Mouse (Mus musculus) embryonic facial prominence, embryonic 12.5 days (tissue): ENCODE measurements around the gene Mrpl23. TPM values are rescaled to one million over a fixed set of nuclear protein-coding genes. Genes with fewer than 3 reads are reported as not detected.
A peak's percentile ranks its signal among the peaks of the same experiment; 100 is the strongest.

Experiments
- ATAC-seq: fragments of 200-750 bp; cut with Nextera tagmentation; 2 replicates; pipeline ENCODE4 v1.8.0; 2017; ENCODE audit not compliant: insufficient number of reproducible peaks, insufficient read depth, low FRiP score, low TSS enrichment
- H3K27ac ChIP-seq: fragments of 300-500 bp; sonication (generic); 2 replicates; pipeline ENCODE4 v1.5.1; 2016; ENCODE audit warnings: mild to moderate bottlenecking
- H3K27me3 ChIP-seq: fragments of 300-500 bp; sonication (generic); 2 replicates; pipeline ENCODE4 v1.6.1; 2016; ENCODE audit warnings: mild to moderate bottlenecking, moderate library complexity
- H3K36me3 ChIP-seq: fragments of 300-500 bp; sonication (generic); 2 replicates; pipeline ENCODE4 v1.6.1; 2016; ENCODE audit warnings: mild to moderate bottlenecking
- H3K4me1 ChIP-seq: fragments of 300-500 bp; sonication (generic); 2 replicates; pipeline ENCODE4 v1.6.1; 2016
- H3K4me2 ChIP-seq: fragments of 300-500 bp; sonication (generic); replicated peaks from 2 replicates; pipeline ENCODE4 v1.6.1; 2016; ENCODE audit warnings: mild to moderate bottlenecking, moderate library complexity
- H3K4me3 ChIP-seq: fragments of 300-500 bp; sonication (generic); 2 replicates; pipeline ENCODE4 v1.5.1; 2016; ENCODE audit warnings: mild to moderate bottlenecking
- H3K9ac ChIP-seq: fragments of 300-500 bp; sonication (generic); 2 replicates; pipeline ENCODE4 v1.6.1; 2016; ENCODE audit warnings: mild to moderate bottlenecking, moderate library complexity
- H3K9me3 ChIP-seq: fragments of 300-500 bp; sonication (generic); 2 replicates; pipeline ENCODE4 v1.6.1; 2016; ENCODE audit warnings: mild to moderate bottlenecking, moderate library complexity
- WGBS: fragments of 180-500 bp; shearing (Covaris S2); methylation state at CpG from one replicate; pipeline ENCODE4 v1.1.7; 2016; 5-methylcytosine and 5-hydroxymethylcytosine counted together
- polyA plus RNA-seq: library from polyadenylated mRNA; unstranded; fragments of >200 nt; fragmentation: Nextera tagmentation; extraction: Ambion mirVana; gene quantifications from 2 replicates; pipeline ENCODE4 v1.2.1, GENCODE M21; 2016

The Mrpl23 gene
- 19.8 and 32.6 TPM in 2 replicates for polyA plus RNA-seq

GRCm38 (mm10) chr7:142532671-142533058, at the start of gene Mrpl23:
TSS of gene Mrpl23 (plus strand) at chr7:142532686.
- 6% methylated on average over 13 of the region's 17 CpGs for WGBS
- Histone ChIP-seq H3K9me3 (no peaks in the 10 kb centered on the region), H3K9ac (peak within 1 kb of the TSS; percentile 79), H3K27ac (peak within 1 kb of the TSS; percentile 90), H3K27me3 (no peaks in the 10 kb centered on the region), H3K4me3 (peak within 1 kb of the TSS; percentile 56), H3K36me3 (peaks cover 5% of the 10 kb centered on the region; the same call in 1 of the 2 replicates), H3K4me2 (peak within 1 kb of the TSS; percentile 70), H3K4me1 (peaks cover 51% of the 10 kb centered on the region)
- ATAC-seq = peak; percentile 61; the same call in 1 of the 2 replicates

DNA sequence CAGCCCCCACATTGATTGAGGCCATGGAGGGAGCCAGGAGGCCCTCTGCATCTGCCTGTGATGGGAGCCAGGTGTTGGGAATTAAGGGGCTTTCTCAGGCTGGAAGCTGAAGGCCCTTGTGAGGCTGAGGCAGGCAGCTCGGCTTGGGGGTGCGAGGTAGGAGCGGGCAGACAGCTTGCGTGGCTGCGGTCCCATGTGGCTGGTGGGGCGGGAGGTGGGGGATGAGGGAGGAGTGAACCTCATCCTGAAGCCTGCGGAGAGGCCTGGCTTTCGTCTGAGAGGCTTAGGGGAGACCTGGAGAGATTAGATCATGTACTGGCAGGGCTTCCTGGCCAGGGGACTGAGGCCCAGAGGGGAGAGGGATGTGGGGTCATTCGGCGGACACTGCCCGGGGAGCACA, 49.4 kb upstream of the Mrpl23 start:
- Histone ChIP-seq H3K4me3 (no peak overlapping the region), H3K4me1 (peaks cover 75% of the 10 kb centered on the region), H3K9me3 (no peaks in the 10 kb centered on the region), H3K4me2 (no peak overlapping the region), H3K27me3 (no peaks in the 10 kb centered on the region), H3K36me3 (peaks cover 9% of the 10 kb centered on the region; the same call in 1 of the 2 replicates), H3K9ac (no peak overlapping the region; the same call in 1 of the 2 replicates), H3K27ac (peak overlapping the region; percentile 96)
- 18% methylated on average over 11 of the region's 11 CpGs for WGBS
- peak; percentile 38 for ATAC-seq

- H3K36me3 ChIP-seq = peaks cover 11% of the 10 kb centered on the region
- H3K9me3 ChIP-seq = no peaks in the 10 kb centered on the region
- peaks cover 79% of the 10 kb centered on the region for H3K4me1 ChIP-seq
- WGBS = 76% methylated on average over 12 of the region's 12 CpGs
- H3K9ac ChIP-seq = no peak overlapping the region
- H3K27me3 ChIP-seq = no peaks in the 10 kb centered on the region
- no peak for ATAC-seq
- peak overlapping the region; percentile 96 for H3K27ac ChIP-seq
- no peak overlapping the region for H3K4me3 ChIP-seq
- no peak overlapping the region for H3K4me2 ChIP-seq
These were observed 47.7 kb upstream of the Mrpl23 start for GRCm38 (mm10) chr7:142484780-142485179.

DNA sequence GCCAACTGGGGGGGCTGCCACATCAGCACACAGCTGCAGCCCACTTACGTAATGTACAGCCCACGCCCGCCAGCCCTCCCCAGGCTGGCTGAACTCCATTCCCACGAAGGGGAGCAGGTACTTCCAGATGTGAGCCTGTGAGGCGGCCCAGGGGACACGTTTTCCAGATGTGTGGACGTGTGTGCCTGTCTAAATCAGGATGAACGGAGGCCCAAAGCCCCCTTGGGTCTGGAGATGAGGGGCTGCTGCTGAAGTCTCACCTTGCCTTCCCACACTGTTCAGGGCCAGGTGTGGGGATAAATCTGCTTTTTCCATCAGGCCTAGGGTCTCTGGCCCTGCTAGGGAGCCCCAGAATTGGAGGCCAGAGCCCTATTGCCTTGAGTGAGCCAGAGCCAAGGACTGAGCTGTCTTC, 45.7 kb upstream of the Mrpl23 start:
- Histone ChIP-seq H3K9me3 (no peaks in the 10 kb centered on the region), H3K36me3 (peaks cover 22% of the 10 kb centered on the region), H3K4me2 (no peak overlapping the region), H3K27ac (peak overlapping the region; percentile 96), H3K4me3 (no peak overlapping the region), H3K27me3 (no peaks in the 10 kb centered on the region), H3K4me1 (peaks cover 61% of the 10 kb centered on the region), H3K9ac (peak overlapping the region; percentile 37; the same call in 1 of the 2 replicates)
- peak; percentile 4; the same call in 1 of the 2 replicates for ATAC-seq
- 38% methylated on average over 8 of the region's 8 CpGs for WGBS

- peak; percentile 54 for ATAC-seq
- peak overlapping the region; percentile 96 for H3K27ac ChIP-seq
- 22% methylated on average over 9 of the region's 9 CpGs for WGBS
- no peaks in the 10 kb centered on the region for H3K9me3 ChIP-seq
- H3K4me3 ChIP-seq = no peak overlapping the region
- peaks cover 24% of the 10 kb centered on the region for H3K36me3 ChIP-seq
- H3K4me1 ChIP-seq = peaks cover 54% of the 10 kb centered on the region
- no peaks in the 10 kb centered on the region for H3K27me3 ChIP-seq
- H3K4me2 ChIP-seq = 0 out of 2 replicates have a peak overlapping the region, but pooled peaks have one; percentile 0
- H3K9ac ChIP-seq = no peak overlapping the region; the same call in 1 of the 2 replicates
These were observed 45.1 kb upstream of the Mrpl23 start for GRCm38 (mm10) chr7:142487341-142487859.

DNA sequence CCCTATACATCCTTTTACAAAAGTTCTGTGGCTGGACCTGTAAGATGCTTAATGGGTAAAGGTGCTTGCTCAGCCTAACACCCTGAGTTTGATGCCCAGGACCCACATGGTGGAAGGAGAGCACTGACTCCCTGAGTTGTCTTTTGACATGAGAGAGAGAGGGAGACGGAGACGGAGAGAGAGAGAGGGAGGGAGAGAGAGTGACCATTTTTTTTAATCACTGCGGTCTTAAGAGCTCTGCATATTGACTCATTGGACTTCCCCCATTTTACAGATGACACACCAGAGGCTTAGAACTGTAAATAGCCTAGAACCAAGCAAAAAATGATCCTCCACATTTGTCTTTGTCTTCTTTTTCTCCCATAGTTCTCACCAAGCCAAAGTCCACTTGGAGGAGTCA, 44.4 kb upstream of the Mrpl23 start:
- Histone ChIP-seq H3K27me3 (no peaks in the 10 kb centered on the region), H3K4me1 (peaks cover 48% of the 10 kb centered on the region), H3K9me3 (no peaks in the 10 kb centered on the region), H3K4me3 (no peak overlapping the region), H3K9ac (no peak overlapping the region; the same call in 1 of the 2 replicates), H3K27ac (peak overlapping the region; percentile 96), H3K4me2 (no peak overlapping the region), H3K36me3 (peaks cover 24% of the 10 kb centered on the region)
- ATAC-seq = no peak
- 77% methylated on average over 3 of the region's 3 CpGs for WGBS

DNA sequence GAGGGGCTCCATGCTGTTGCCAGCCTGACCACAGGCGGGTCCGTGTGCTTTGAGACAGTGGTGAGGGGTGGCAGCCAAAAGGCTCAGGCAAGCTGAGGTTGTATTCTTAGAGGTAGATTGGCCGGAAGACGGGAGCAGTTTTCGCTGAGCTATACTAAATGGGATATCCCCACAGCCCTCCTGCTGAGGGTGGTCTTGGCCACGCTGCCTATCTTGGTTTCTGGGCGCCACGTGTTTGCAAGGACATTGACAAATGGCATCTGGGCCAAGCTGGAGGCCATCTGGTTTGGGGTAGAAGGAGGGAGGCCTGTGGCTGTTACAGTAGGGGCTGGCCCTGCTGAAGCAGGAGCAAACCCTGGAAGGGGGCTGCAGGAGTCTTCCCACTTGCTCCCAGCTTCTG, 39.0 kb upstream of the Mrpl23 start:
- peaks cover 2% of the 10 kb centered on the region; the same call in 1 of the 2 replicates for H3K4me1 ChIP-seq
- H3K27me3 ChIP-seq = no peaks in the 10 kb centered on the region
- H3K4me2 ChIP-seq = no peak overlapping the region
- 76% methylated on average over 8 of the region's 8 CpGs for WGBS
- H3K36me3 ChIP-seq = peaks cover 18% of the 10 kb centered on the region; the same call in 1 of the 2 replicates
- 0 out of 2 replicates have a peak overlapping the region, but pooled peaks have one; percentile 17 for H3K27ac ChIP-seq
- no peaks in the 10 kb centered on the region for H3K9me3 ChIP-seq
- H3K4me3 ChIP-seq = no peak overlapping the region
- H3K9ac ChIP-seq = no peak overlapping the region
- no peak; the same call in 1 of the 2 replicates for ATAC-seq

GRCm38 (mm10) chr7:142496158-142496557, 36.3 kb upstream of the Mrpl23 start:
- 0 out of 2 replicates have a peak, but pooled peaks cover 6% of the 10 kb centered on the region for H3K36me3 ChIP-seq
- no peaks in the 10 kb centered on the region for H3K27me3 ChIP-seq
- H3K27ac ChIP-seq = no peak overlapping the region
- H3K4me2 ChIP-seq = no peak overlapping the region
- no peak overlapping the region for H3K4me3 ChIP-seq
- no peaks in the 10 kb centered on the region for H3K4me1 ChIP-seq
- no peak for ATAC-seq
- WGBS = 83% methylated on average over 3 of the region's 3 CpGs
- no peaks in the 10 kb centered on the region for H3K9me3 ChIP-seq
- H3K9ac ChIP-seq = no peak overlapping the region

- ATAC-seq = no peak
- no peak overlapping the region for H3K27ac ChIP-seq
- H3K9ac ChIP-seq = no peak overlapping the region
- H3K9me3 ChIP-seq = no peaks in the 10 kb centered on the region
- no peaks in the 10 kb centered on the region for H3K4me1 ChIP-seq
- no peak overlapping the region for H3K4me3 ChIP-seq
- H3K27me3 ChIP-seq = no peaks in the 10 kb centered on the region
- 0 out of 2 replicates have a peak, but pooled peaks cover 5% of the 10 kb centered on the region for H3K36me3 ChIP-seq
- 85% methylated on average over 5 of the region's 5 CpGs for WGBS
- no peak overlapping the region for H3K4me2 ChIP-seq
These were observed 35.7 kb upstream of the Mrpl23 start for GRCm38 (mm10) chr7:142496800-142497199.

DNA sequence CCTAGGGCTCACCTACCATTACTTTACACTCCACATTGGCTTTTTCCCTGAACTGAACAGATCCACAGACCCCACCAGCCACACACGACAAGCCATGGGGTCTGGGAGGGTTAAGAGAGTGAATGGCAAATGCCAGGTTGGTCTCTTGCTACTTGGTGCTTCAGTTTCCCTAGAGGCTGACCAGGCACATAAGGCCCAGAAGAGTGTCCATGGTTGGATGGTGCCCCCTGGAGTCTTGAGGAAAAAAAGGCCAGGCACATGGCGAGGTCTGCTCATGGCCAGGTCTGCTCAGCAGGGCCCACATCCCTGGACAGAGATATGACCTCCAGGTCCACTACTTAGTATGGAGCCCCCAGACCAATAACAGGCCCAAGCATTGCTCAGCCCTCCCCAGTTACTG, 34.7 kb upstream of the Mrpl23 start:
- 95% methylated on average over 2 of the region's 2 CpGs for WGBS
- no peak overlapping the region for H3K9ac ChIP-seq
- H3K4me3 ChIP-seq = no peak overlapping the region
- H3K27me3 ChIP-seq = no peaks in the 10 kb centered on the region
- no peaks in the 10 kb centered on the region for H3K4me1 ChIP-seq
- no peaks in the 10 kb centered on the region for H3K9me3 ChIP-seq
- H3K36me3 ChIP-seq = 0 out of 2 replicates have a peak, but pooled peaks cover 3% of the 10 kb centered on the region
- H3K4me2 ChIP-seq = no peak overlapping the region
- no peak overlapping the region for H3K27ac ChIP-seq
- no peak for ATAC-seq

DNA sequence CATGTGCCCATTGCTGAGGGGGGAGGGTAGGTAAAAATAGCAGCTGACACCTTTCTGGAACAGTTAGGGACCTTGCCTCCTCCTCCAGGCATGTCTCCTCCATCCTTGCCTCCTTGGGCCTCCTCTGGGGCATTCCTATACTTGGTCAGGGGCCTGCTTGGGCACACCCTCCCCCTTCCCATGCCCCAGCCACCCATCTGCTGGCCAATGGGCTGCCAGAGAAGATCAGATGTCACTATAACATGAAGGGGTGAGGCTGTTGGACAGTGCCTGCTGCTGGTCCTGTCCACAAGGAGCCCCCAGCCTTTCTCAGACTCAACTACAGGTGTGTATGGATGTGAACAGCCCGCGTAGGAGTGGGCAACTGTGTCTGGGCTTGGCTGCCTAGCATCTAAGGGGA, 33.9 kb upstream of the Mrpl23 start, which contains the start of gene Tnnt3:
Tnnt3 (plus strand) TSS at position 262 of the 400 bp plus-strand sequence.
- H3K36me3 ChIP-seq = 0 out of 2 replicates have a peak, but pooled peaks cover 3% of the 10 kb centered on the region
- H3K27ac ChIP-seq = no peak within 1 kb of the TSS
- H3K4me2 ChIP-seq = no peak within 1 kb of the TSS
- ATAC-seq = no peak
- H3K9ac ChIP-seq = no peak within 1 kb of the TSS
- 82% methylated on average over 2 of the region's 2 CpGs for WGBS
- H3K27me3 ChIP-seq = no peaks in the 10 kb centered on the region
- H3K4me3 ChIP-seq = no peak within 1 kb of the TSS
- H3K4me1 ChIP-seq = no peaks in the 10 kb centered on the region
- H3K9me3 ChIP-seq = no peaks in the 10 kb centered on the region

DNA sequence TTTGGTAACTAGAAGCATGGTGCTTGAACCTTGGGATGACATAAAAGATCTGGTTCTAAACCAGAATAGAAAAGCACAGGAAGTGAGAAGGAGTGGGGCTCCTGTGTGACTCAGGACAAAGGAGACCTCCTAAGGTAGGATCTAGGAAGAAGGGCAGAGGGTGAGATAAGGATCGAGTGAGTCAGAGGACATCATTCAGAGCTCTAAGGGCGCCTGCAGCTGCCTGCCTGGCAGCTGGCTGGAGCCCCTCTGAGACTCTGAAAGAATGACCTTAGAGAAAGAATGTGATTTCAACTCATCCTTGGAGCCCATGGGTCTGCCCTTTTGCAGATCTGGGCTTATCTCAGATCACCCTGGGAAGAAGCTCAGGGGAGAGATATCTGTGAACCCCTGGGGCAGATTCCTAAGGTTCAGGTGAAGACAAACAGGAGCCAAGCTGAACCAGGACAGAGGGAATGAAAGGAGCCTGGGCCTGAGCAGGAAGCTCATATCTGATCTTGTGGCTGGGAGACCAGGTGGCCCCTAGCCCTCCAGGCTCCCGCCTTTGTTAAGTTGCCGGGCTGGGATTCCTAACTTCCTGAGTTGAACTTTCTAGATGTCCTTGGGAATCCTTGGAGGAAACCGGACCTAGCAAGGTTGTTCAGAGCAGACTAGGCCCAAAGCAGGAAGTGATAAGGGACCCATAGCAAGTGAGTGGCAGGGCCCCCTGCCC, 33.3 kb upstream of the Mrpl23 start:
- 50% methylated on average over 5 of the region's 5 CpGs for WGBS
- no peak for ATAC-seq
- H3K9ac ChIP-seq = no peak overlapping the region

More for the DNA sequence above, 33.3 kb upstream of the Mrpl23 start:
- H3K4me2 ChIP-seq = no peak overlapping the region
- no peak overlapping the region for H3K27ac ChIP-seq
- H3K4me3 ChIP-seq = no peak overlapping the region
- H3K36me3 ChIP-seq = 0 out of 2 replicates have a peak, but pooled peaks cover 2% of the 10 kb centered on the region
- H3K27me3 ChIP-seq = no peaks in the 10 kb centered on the region
- H3K9me3 ChIP-seq = no peaks in the 10 kb centered on the region
- no peaks in the 10 kb centered on the region for H3K4me1 ChIP-seq
